Mouse (Mus musculus) ES-Bruce4 (cell line): ENCODE measurements around the gene Slc43a1. TPM values are rescaled to one million over a fixed set of nuclear protein-coding genes. Genes with fewer than 3 reads are reported as not detected.
A peak's percentile ranks its signal among the peaks of the same experiment; 100 is the strongest.

Experiments
- H3K27ac ChIP-seq: 2 replicates; pipeline ENCODE4 v1.5.1; 2012; ENCODE audit warnings: low read length, inconsistent platforms; ENCODE audit not compliant: insufficient read depth
- H3K27me3 ChIP-seq: 2 replicates; pipeline ENCODE4 v1.6.1; 2012; ENCODE audit warnings: mild to moderate bottlenecking, low read length, inconsistent platforms; ENCODE audit not compliant: control insufficient read depth, poor library complexity, insufficient read depth, severe bottlenecking
- H3K36me3 ChIP-seq: 2 replicates; pipeline ENCODE4 v1.6.1; 2012; ENCODE audit warnings: inconsistent platforms, mild to moderate bottlenecking, low read length, moderate library complexity; ENCODE audit not compliant: control insufficient read depth, poor library complexity, insufficient read depth, severe bottlenecking
- H3K4me1 ChIP-seq: one replicate; pipeline ENCODE4 v1.8.1; 2011; ENCODE audit warnings: low read length; ENCODE audit not compliant: control insufficient read depth, insufficient read depth
- H3K4me3 ChIP-seq: 2 replicates; pipeline ENCODE4 v1.5.1; 2011; ENCODE audit warnings: low read depth, mild to moderate bottlenecking, low read length
- H3K9ac ChIP-seq: 2 replicates; pipeline ENCODE4 v1.6.1; 2012; ENCODE audit warnings: low read depth, mild to moderate bottlenecking, inconsistent platforms; ENCODE audit not compliant: poor library complexity, severe bottlenecking
- H3K9me3 ChIP-seq: replicated peaks from 2 replicates; pipeline ENCODE4 v1.6.1; 2012; ENCODE audit warnings: mild to moderate bottlenecking, low read length, inconsistent platforms; ENCODE audit not compliant: control insufficient read depth, poor library complexity, insufficient read depth, severe bottlenecking
- CTCF ChIP-seq: IDR thresholded peaks from one replicate; pipeline ENCODE4 v1.8.1; 2011; ENCODE audit warnings: low read depth, low read length
- EP300 ChIP-seq: IDR thresholded peaks from 2 replicates; pipeline ENCODE4 v1.6.1; 2011; ENCODE audit warnings: low read depth, low read length; ENCODE audit not compliant: insufficient read depth
- POLR2A ChIP-seq: IDR thresholded peaks from one replicate; pipeline ENCODE4 v1.8.1; 2011; ENCODE audit warnings: low read length; ENCODE audit not compliant: insufficient read depth
- polyA plus RNA-seq: library from polyadenylated mRNA; stranded (reverse); fragments of >200 nt; gene quantifications from 2 replicates; pipeline ENCODE4 v1.2.4, GENCODE M21; 2011; ENCODE audit warnings: low read depth; ENCODE audit not compliant: missing spikeins, insufficient read depth, insufficient read length

The Slc43a1 gene
- polyA plus RNA-seq, 1 experiment = 11.5 TPM

DNA sequence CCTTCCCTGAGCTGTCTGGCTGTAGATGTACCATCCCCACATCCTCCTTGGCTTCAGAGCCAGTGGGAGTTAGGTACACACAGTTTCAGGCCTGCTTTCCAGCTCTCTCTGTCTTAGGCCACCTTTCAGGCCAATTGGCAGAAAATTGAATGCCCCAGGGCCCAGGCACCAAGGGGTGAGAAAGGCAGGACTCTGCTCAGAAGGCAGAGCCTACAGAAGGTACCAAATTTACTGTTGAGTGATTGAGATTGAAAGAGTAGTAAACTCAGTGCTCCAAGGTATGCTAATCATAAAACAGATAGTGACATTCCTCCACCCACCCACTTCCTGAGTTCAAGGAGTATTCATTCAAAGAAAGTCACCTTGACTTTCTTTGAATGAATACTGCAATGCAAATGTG is 29.3 kb upstream of the Slc43a1 start:
- Histone ChIP-seq H3K36me3 (no peaks in the 10 kb centered on the region), H3K9me3 (no peaks in the 10 kb centered on the region), H3K27ac (peak overlapping the region; percentile 95)

DNA sequence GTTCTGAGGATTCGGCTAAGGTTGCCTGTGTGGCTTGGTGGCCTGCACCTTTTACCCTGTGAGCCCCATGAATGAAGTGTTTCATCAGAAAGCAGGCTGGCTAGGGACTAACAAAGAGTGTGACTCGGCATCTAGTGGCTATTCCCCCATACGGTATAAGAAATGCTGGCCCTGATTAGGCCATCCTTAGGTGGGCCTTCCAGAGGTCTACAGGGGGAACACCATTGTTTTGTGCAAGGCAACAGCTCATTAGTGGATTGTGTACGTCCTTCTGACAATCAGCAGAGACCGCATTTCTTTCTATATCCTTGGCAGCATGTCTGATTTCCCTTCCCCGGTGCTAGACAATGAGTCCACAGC is 28.1 kb upstream of the Slc43a1 start:
- Histone ChIP-seq H3K36me3 (no peaks in the 10 kb centered on the region), H3K27me3 (no peaks in the 10 kb centered on the region)

More for the DNA sequence above, 29.3 kb upstream of the Slc43a1 start:
- no peaks in the 10 kb centered on the region for H3K27me3 ChIP-seq
- H3K4me1 ChIP-seq = peaks cover 2% of the 10 kb centered on the region
- no peak overlapping the region; the same call in 1 of the 2 replicates for H3K4me3 ChIP-seq
- H3K9ac ChIP-seq = peak overlapping the region; percentile 17; the same call in 1 of the 2 replicates
- TF ChIP-seq CTCF (no peak), EP300 (peak; percentile 60; the same call in 1 of the 2 replicates), POLR2A (no peak)

DNA sequence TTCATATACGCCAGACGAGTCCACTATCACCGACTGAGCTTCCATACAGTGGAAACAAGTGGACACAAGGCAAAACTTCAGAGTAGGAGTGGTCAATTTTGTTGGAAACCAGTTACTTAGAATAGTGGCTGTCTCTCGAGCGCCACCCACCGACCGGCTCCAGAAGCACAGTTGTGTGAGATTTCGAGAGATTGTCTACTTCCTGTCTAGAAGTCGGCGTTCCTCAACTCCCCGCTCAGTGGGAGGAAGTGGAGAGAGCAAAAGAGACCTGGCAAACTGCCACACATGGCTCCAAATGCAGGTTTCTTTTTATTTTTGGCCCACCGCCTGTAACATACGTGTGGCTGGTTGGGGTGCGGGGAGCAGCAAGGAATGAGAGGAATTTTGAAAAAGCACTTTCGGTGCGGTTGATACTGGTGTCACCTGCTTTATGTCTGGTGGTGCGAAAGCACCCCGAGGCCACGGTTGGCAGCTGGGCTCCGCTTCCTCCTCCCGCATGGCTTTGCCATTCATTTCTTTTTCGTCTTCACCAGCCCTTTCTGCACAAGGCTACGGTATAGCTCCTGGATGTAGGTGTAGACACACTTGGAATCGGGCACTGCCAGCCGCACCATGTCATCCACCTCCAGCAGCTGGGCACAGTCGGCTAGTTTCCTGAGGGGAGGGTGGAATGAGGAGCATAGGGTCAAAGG is 27.6 kb upstream of the Slc43a1 start:
- Histone ChIP-seq H3K4me3 (peak overlapping the region; percentile 43), H3K9me3 (no peaks in the 10 kb centered on the region), H3K27ac (peak overlapping the region; percentile 94), H3K9ac (peak overlapping the region; percentile 28; the same call in 1 of the 2 replicates), H3K27me3 (no peaks in the 10 kb centered on the region), H3K36me3 (no peaks in the 10 kb centered on the region), H3K4me1 (peaks cover 4% of the 10 kb centered on the region)
- TF ChIP-seq POLR2A (no peak), CTCF (peak; percentile 58)

More for the DNA sequence above, 28.1 kb upstream of the Slc43a1 start:
- H3K9ac ChIP-seq = peak overlapping the region; percentile 28; the same call in 1 of the 2 replicates
- TF ChIP-seq EP300 = no peak
- no peak for TF ChIP-seq CTCF
- no peak for TF ChIP-seq POLR2A
- H3K4me1 ChIP-seq = peaks cover 2% of the 10 kb centered on the region
- H3K27ac ChIP-seq = peak overlapping the region; percentile 94
- H3K4me3 ChIP-seq = peak overlapping the region; percentile 19; the same call in 1 of the 2 replicates
- no peaks in the 10 kb centered on the region for H3K9me3 ChIP-seq

DNA sequence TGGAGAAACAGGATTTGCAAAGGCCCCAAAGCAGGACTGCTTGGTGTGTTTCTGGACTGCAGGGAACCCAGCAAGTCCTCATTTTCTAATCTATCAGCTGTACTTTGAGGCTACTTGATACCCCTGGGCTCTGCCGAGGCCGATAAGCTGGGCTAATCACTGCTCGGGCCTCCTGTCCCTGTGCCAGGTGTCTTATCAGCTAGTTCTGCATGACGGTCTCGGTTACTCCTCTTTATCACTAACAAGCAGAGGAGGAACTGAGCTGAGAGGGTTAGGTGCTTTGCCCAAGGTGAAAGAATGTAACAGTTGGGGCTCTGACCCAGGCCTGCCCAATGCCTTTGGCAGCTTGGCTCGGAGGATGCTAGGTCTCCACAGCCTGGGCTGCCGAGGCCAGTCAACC is 26.8 kb upstream of the Slc43a1 start:
- H3K9me3 ChIP-seq = no peaks in the 10 kb centered on the region

DNA sequence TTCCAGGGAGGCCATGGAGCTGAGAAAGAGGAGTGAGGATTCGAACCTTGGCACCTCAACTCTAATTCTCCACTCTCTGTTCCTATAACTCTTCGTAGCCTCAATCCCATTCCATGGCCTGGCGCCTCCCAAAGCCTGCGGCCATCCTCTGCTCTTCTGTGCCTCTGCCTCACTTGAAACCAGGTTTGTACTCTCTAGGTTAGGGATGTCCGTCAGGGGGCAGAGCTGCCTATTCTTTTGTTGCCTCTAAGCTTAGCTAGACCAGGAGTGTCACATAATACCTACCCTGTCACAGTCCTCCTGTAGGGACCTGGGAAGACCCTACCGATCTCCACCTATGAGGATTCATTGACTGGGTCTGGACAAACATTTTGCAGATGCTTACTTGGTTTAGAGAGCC is 26.0 kb upstream of the Slc43a1 start:
- no peak overlapping the region for H3K9ac ChIP-seq
- H3K27me3 ChIP-seq = no peaks in the 10 kb centered on the region
- H3K4me1 ChIP-seq = peaks cover 5% of the 10 kb centered on the region
- H3K9me3 ChIP-seq = no peaks in the 10 kb centered on the region
- H3K4me3 ChIP-seq = no peak overlapping the region
- H3K27ac ChIP-seq = peak overlapping the region; percentile 11; the same call in 1 of the 2 replicates
- no peaks in the 10 kb centered on the region for H3K36me3 ChIP-seq
- TF ChIP-seq CTCF (peak; percentile 2), POLR2A (no peak)

More for the DNA sequence above, 26.8 kb upstream of the Slc43a1 start:
- H3K27ac ChIP-seq = 0 out of 2 replicates have a peak overlapping the region, but pooled peaks have one; percentile 17
- TF ChIP-seq CTCF = no peak
- no peaks in the 10 kb centered on the region for H3K36me3 ChIP-seq
- no peaks in the 10 kb centered on the region for H3K27me3 ChIP-seq
- no peak overlapping the region for H3K4me3 ChIP-seq
- no peak overlapping the region for H3K9ac ChIP-seq
- H3K4me1 ChIP-seq = peaks cover 5% of the 10 kb centered on the region

DNA sequence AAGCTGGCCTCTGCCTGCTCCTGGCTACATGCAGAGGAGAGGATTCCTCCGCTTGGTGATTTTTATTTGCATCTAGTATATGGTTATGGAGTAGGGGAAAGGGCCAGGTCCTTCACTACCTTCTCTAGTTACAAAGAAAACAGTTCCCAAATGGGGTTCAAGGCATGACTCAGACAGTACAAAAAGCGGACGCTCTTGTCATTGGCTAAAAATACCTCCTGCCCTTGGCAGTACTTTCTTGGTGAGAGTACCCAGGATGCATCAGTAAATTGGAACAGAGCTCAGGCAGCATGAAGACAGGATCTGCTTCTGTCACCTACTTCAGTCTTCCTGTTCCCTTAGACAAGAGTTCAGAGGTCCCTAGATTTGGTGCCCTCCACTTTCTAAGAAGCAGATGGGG is 18.8 kb upstream of the Slc43a1 start:
- Histone ChIP-seq H3K9ac (no peak overlapping the region), H3K36me3 (no peaks in the 10 kb centered on the region), H3K27me3 (no peaks in the 10 kb centered on the region), H3K4me3 (no peak overlapping the region), H3K4me1 (peaks cover 5% of the 10 kb centered on the region), H3K27ac (no peak overlapping the region), H3K9me3 (no peaks in the 10 kb centered on the region)
- TF ChIP-seq POLR2A (no peak), CTCF (no peak), EP300 (no peak)
